Mouse (Mus musculus) B cell, adult 2 months (primary cell): ENCODE measurements at regions not wholly inside any gene's neighbourhood (a gene's known extent, or its start where the extent isn't known, plus 50 kb on each side); places are given as distances from the start of the nearest gene placed in this dataset.

Source experiments
- DNase-seq, 2 experiments: peaks; one replicate each; pipeline ENCODE4 v3.0.0; 2022

- no peak for DNase-seq
These were observed 347.5 kb upstream of the Kcnab2 start for GRCm38 (mm10) chr4:152825185-152825584.

GRCm38 (mm10) chr4:152816139-152816757 lies 338.6 kb upstream of the Kcnab2 start:
- no peak for DNase-seq

GRCm38 (mm10) chr4:152806611-152807010 lies 328.9 kb upstream of the Kcnab2 start:
- DNase-seq: no peak

GRCm38 (mm10) chr4:152799392-152799791 lies 321.7 kb upstream of the Kcnab2 start:
- no peak for DNase-seq

GRCm38 (mm10) chr4:152788431-152788830 lies 310.8 kb upstream of the Kcnab2 start:
- no peak for DNase-seq

GRCm38 (mm10) chr4:152784972-152785371 lies 307.3 kb upstream of the Kcnab2 start:
- DNase-seq: no peak

GRCm38 (mm10) chr4:152779526-152779925 lies 301.9 kb upstream of the Kcnab2 start:
- no peak for DNase-seq

GRCm38 (mm10) chr4:152775801-152776200 lies 298.1 kb upstream of the Kcnab2 start:
- DNase-seq: no peak

GRCm38 (mm10) chr4:152771386-152771785 lies 293.7 kb upstream of the Kcnab2 start:
- DNase-seq: no peak

GRCm38 (mm10) chr4:152767372-152767771 lies 289.7 kb upstream of the Kcnab2 start:
- no peak for DNase-seq

- no peak for DNase-seq
These were observed 285.4 kb upstream of the Kcnab2 start for GRCm38 (mm10) chr4:152763116-152763515.

GRCm38 (mm10) chr4:152762576-152762975 lies 284.9 kb upstream of the Kcnab2 start:
- DNase-seq: no peak

GRCm38 (mm10) chr4:152757191-152757590 lies 279.5 kb upstream of the Kcnab2 start:
- DNase-seq: no peak

- DNase-seq: no peak
These were observed 278.9 kb upstream of the Kcnab2 start for GRCm38 (mm10) chr4:152756535-152756934.

- DNase-seq: no peak
These were observed 278.1 kb upstream of the Kcnab2 start for GRCm38 (mm10) chr4:152755756-152756155.

GRCm38 (mm10) chr4:152744366-152744765 lies 266.7 kb upstream of the Kcnab2 start:
- DNase-seq: no peak

- no peak for DNase-seq
These were observed 255.3 kb upstream of the Kcnab2 start for GRCm38 (mm10) chr4:152733017-152733416.

GRCm38 (mm10) chr4:152731988-152732387 lies 254.3 kb upstream of the Kcnab2 start:
- DNase-seq: no peak

- DNase-seq: no peak
These were observed 253.5 kb upstream of the Kcnab2 start for GRCm38 (mm10) chr4:152731082-152731720.

- no peak for DNase-seq
These were observed 251.8 kb upstream of the Kcnab2 start for GRCm38 (mm10) chr4:152729421-152729820.

- DNase-seq: no peak
These were observed 248.2 kb upstream of the Kcnab2 start for GRCm38 (mm10) chr4:152725881-152726280.

- no peak for DNase-seq
These were observed 247.8 kb upstream of the Kcnab2 start for GRCm38 (mm10) chr4:152725423-152725822.

- no peak for DNase-seq
These were observed 247.1 kb upstream of the Kcnab2 start for GRCm38 (mm10) chr4:152724741-152725140.

- no peak for DNase-seq
These were observed 246.4 kb upstream of the Kcnab2 start for GRCm38 (mm10) chr4:152724026-152724425.

GRCm38 (mm10) chr4:152720528-152720927 lies 242.9 kb upstream of the Kcnab2 start:
- DNase-seq: no peak
